Mouse (Mus musculus) lung, embryonic 16.5 days (tissue): Measurements from ENCODE around the gene Wdr18. TPM values are rescaled to one million over a fixed set of nuclear protein-coding genes. Genes with fewer than 3 reads are reported as not detected.

Experiments used
- ATAC-seq: fragments of 200-750 bp; cut with Nextera tagmentation; 2 replicates; pipeline ENCODE4 v1.8.0; 2017; ENCODE audit warnings: low read depth, mild to moderate bottlenecking, moderate library complexity
- H3K27ac ChIP-seq: fragments of 300-500 bp; sonication (generic); 2 replicates; pipeline ENCODE4 v1.5.1; 2014; ENCODE audit warnings: mild to moderate bottlenecking, control low read depth, low read length
- H3K27me3 ChIP-seq: fragments of 300-500 bp; sonication (generic); 2 replicates; pipeline ENCODE4 v1.6.1; 2014; ENCODE audit warnings: low read depth, low read length, mixed read lengths; ENCODE audit not compliant: control insufficient read depth, insufficient read depth
- H3K36me3 ChIP-seq: fragments of 300-500 bp; sonication (generic); 2 replicates; pipeline ENCODE4 v1.6.1; 2014; ENCODE audit warnings: low read length; ENCODE audit not compliant: control insufficient read depth, insufficient read depth
- H3K4me1 ChIP-seq: fragments of 300-500 bp; sonication (generic); replicated peaks from 2 replicates; pipeline ENCODE4 v1.6.1; 2014; ENCODE audit warnings: low read length, mixed read lengths; ENCODE audit not compliant: control insufficient read depth, insufficient read depth
- H3K4me2 ChIP-seq: fragments of 300-500 bp; sonication (generic); 2 replicates; pipeline ENCODE4 v1.6.1; 2014; ENCODE audit warnings: low read depth, low read length, control low read depth
- H3K4me3 ChIP-seq: fragments of 300-500 bp; sonication (generic); 2 replicates; pipeline ENCODE4 v1.5.1; 2014; ENCODE audit warnings: mild to moderate bottlenecking, low read length, control low read depth
- H3K9ac ChIP-seq: fragments of 300-500 bp; sonication (generic); 2 replicates; pipeline ENCODE4 v1.6.1; 2014; ENCODE audit warnings: low read length, control low read depth
- H3K9me3 ChIP-seq: fragments of 300-500 bp; sonication (generic); 2 replicates; pipeline ENCODE4 v1.6.1; 2016; ENCODE audit warnings: low read length; ENCODE audit not compliant: control insufficient read depth
- WGBS: fragments of 180-500 bp; shearing (Covaris S2); extraction: QIAGEN DNeasy Blood & Tissue Kit; methylation state at CpG from one replicate; pipeline ENCODE4 v1.1.7; 2014; 5-methylcytosine and 5-hydroxymethylcytosine counted together
- polyA plus RNA-seq: library from polyadenylated mRNA; unstranded; fragments of >200 nt; fragmentation: Nextera tagmentation; extraction: Ambion mirVana; gene quantifications from 2 replicates; pipeline ENCODE4 v1.2.1, GENCODE M21; 2015

Wdr18 gene
- polyA plus RNA-seq, 1 experiment from 2014 or later, result 83.0 TPM

DNA sequence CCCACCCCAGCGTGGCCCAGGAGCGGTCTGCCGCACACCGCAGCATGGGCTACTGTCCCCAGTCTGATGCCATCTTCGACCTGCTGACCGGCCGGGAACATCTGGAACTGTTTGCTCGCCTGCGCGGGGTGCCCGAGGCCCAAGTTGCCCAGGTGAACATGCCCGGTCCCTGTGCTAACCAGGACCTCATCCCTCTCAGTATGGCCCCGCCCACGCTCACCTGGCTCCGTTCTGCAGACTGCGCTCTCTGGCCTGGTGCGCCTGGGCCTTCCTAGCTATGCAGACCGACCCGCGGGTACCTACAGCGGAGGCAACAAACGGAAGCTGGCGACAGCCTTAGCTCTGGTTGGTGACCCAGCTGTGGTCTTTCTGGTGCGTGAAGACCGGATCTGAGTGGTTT, 53.7 kb downstream of the Wdr18 start:
- no peak overlapping the region for H3K4me3 ChIP-seq
- peaks cover 30% of the 10 kb centered on the region for H3K4me1 ChIP-seq
- no peak overlapping the region for H3K27ac ChIP-seq
- no peak overlapping the region for H3K9ac ChIP-seq
- ATAC-seq, result no peak
- H3K9me3 ChIP-seq, result peaks cover 6% of the 10 kb centered on the region; the same call in 1 of the 2 replicates
- WGBS, result 37% methylated on average over 25 of the region's 25 CpGs
- H3K27me3 ChIP-seq, result peaks cover 23% of the 10 kb centered on the region
- peaks cover 14% of the 10 kb centered on the region for H3K36me3 ChIP-seq
- no peak overlapping the region for H3K4me2 ChIP-seq

GRCm38 (mm10) chr10:80014484-80015290, 54.7 kb downstream of the Wdr18 start:
- peaks cover 39% of the 10 kb centered on the region for H3K4me1 ChIP-seq
- peaks cover 10% of the 10 kb centered on the region; the same call in 1 of the 2 replicates for H3K36me3 ChIP-seq
- peak; percentile 18; the same call in 1 of the 2 replicates for ATAC-seq
- no peak overlapping the region for H3K4me3 ChIP-seq
- 25% methylated on average over 28 of the region's 28 CpGs for WGBS
- H3K27me3 ChIP-seq, result peaks cover 23% of the 10 kb centered on the region
- H3K27ac ChIP-seq, result 0 out of 2 replicates have a peak overlapping the region, but pooled peaks have one; percentile 12
- peaks cover 6% of the 10 kb centered on the region; the same call in 1 of the 2 replicates for H3K9me3 ChIP-seq
- H3K4me2 ChIP-seq, result peak overlapping the region; percentile 29; the same call in 1 of the 2 replicates
- no peak overlapping the region; the same call in 1 of the 2 replicates for H3K9ac ChIP-seq

GRCm38 (mm10) chr10:80015583-80015982, 55.6 kb downstream of the Wdr18 start:
- Histone ChIP-seq H3K4me3 (0 out of 2 replicates have a peak overlapping the region, but pooled peaks have one; percentile 4), H3K9me3 (no peaks in the 10 kb centered on the region; the same call in 1 of the 2 replicates), H3K9ac (peak overlapping the region; percentile 57), H3K4me1 (peaks cover 41% of the 10 kb centered on the region), H3K4me2 (0 out of 2 replicates have a peak overlapping the region, but pooled peaks have one; percentile 12), H3K36me3 (peaks cover 3% of the 10 kb centered on the region; the same call in 1 of the 2 replicates), H3K27ac (peak overlapping the region; percentile 41; the same call in 1 of the 2 replicates), H3K27me3 (peaks cover 23% of the 10 kb centered on the region)
- WGBS, result 49% methylated on average over 10 of the region's 10 CpGs
- ATAC-seq, result no peak

GRCm38 (mm10) chr10:80016511-80016910, 56.6 kb downstream of the Wdr18 start, which contains the start of gene Arhgap45:
Arhgap45 (plus strand) TSS chr10:80016653.
- Histone ChIP-seq H3K9me3 (no peaks in the 10 kb centered on the region), H3K27me3 (peaks cover 23% of the 10 kb centered on the region), H3K4me1 (peaks cover 46% of the 10 kb centered on the region), H3K4me2 (0 out of 2 replicates have a peak within 1 kb of the TSS, but pooled peaks have one; percentile 12), H3K4me3 (peak within 1 kb of the TSS; percentile 15), H3K36me3 (no peaks in the 10 kb centered on the region), H3K27ac (peak within 1 kb of the TSS; percentile 41; the same call in 1 of the 2 replicates), H3K9ac (peak within 1 kb of the TSS; percentile 57)
- 67% methylated on average over 11 of the region's 11 CpGs for WGBS
- ATAC-seq, result no peak

- Histone ChIP-seq H3K4me2 (no peak overlapping the region), H3K27ac (no peak overlapping the region), H3K4me3 (peak overlapping the region; percentile 15), H3K4me1 (peaks cover 46% of the 10 kb centered on the region), H3K27me3 (peaks cover 23% of the 10 kb centered on the region), H3K36me3 (no peaks in the 10 kb centered on the region), H3K9ac (no peak overlapping the region), H3K9me3 (no peaks in the 10 kb centered on the region)
- ATAC-seq, result no peak
- WGBS, result 83% methylated on average over 10 of the region's 10 CpGs
Observed at GRCm38 (mm10) chr10:80016931-80017330, 57.0 kb downstream of the Wdr18 start.

DNA sequence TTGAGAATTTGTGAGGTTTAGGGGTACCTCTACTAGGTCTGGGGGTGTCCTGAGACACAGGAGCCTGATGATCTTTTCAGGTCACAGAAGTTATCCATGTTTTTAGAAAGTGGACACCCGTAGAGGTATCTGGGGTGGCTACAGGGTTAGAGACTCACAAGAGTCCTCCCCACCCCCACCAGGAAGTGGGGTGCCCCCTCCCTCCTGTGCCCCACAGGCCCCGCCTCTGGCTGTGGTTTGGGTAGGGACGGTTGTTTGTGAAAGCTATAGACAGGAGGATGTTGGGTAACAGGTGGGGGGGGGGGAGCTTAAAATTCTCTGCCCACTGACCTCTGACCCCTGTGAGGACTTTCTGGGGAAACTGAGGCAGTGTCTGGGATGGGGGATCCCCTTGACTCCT, 57.4 kb downstream of the Wdr18 start:
- no peak overlapping the region for H3K4me2 ChIP-seq
- H3K9ac ChIP-seq, result no peak overlapping the region
- H3K4me3 ChIP-seq, result 0 out of 2 replicates have a peak overlapping the region, but pooled peaks have one; percentile 15
- peaks cover 23% of the 10 kb centered on the region for H3K27me3 ChIP-seq
- no peaks in the 10 kb centered on the region for H3K36me3 ChIP-seq
- 64% methylated on average over 3 of the region's 3 CpGs for WGBS
- peaks cover 46% of the 10 kb centered on the region for H3K4me1 ChIP-seq
- ATAC-seq, result no peak
- no peaks in the 10 kb centered on the region for H3K9me3 ChIP-seq
- H3K27ac ChIP-seq, result no peak overlapping the region

DNA sequence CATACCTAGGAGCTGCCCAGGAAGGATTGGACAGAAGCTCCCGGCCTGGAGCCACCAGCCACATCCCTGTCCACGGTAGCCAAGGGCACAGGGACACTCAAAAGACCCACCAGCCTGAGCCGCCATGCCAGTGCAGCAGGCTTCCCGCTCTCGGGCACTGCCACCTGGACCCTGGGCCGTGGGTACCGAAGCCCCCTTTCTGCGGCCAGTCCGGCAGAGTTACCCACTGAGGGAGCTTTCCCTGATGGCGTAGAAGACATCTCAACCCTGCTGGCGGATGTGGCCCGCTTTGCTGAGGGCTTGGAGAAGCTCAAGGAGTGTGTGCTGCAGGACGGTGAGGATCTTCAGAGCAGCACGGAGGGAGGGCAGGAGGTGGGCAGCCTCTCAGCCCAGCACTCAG, 57.8 kb downstream of the Wdr18 start:
- no peak overlapping the region for H3K9ac ChIP-seq
- no peaks in the 10 kb centered on the region for H3K9me3 ChIP-seq
- H3K36me3 ChIP-seq, result no peaks in the 10 kb centered on the region
- H3K4me1 ChIP-seq, result peaks cover 46% of the 10 kb centered on the region
- 81% methylated on average over 14 of the region's 14 CpGs for WGBS
- peaks cover 23% of the 10 kb centered on the region for H3K27me3 ChIP-seq
- no peak overlapping the region for H3K4me3 ChIP-seq
- no peak overlapping the region for H3K4me2 ChIP-seq
- ATAC-seq, result no peak
- H3K27ac ChIP-seq, result no peak overlapping the region

DNA sequence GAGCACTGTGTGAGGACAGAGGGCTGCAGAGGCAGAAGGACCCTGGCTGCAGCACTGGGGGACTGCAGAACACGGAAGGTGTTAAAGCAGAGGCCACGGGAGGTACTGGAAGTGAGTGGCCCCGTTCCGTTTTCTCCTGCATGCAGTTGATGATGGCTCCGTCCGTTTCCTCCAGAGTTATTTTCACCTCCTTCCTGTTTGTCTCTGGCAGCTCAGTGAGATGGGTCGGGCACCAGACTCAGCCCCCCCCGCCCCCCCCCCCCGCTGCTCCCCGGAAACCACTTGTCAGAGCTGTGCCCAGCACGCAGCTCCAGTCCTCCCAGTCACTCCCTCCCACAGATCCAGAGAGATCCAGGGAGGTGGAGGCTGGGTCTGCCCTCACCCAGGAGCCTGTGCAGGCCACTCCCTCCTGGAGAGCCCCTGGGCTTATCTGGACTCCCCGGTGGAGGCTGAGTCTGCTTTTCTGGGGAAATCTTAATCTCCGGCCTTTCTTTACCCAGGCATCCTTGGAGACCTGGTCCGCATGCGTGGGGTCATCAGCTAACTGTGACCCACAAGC, 58.9 kb downstream of the Wdr18 start:
- 4% methylated on average over 11 of the region's 15 CpGs for WGBS
- H3K27ac ChIP-seq, result peak overlapping the region; percentile 91
- H3K4me2 ChIP-seq, result peak overlapping the region; percentile 53
- H3K9me3 ChIP-seq, result no peaks in the 10 kb centered on the region
- peaks cover 14% of the 10 kb centered on the region for H3K27me3 ChIP-seq
- H3K9ac ChIP-seq, result peak overlapping the region; percentile 43
- H3K36me3 ChIP-seq, result no peaks in the 10 kb centered on the region
- ATAC-seq, result peak; percentile 76
- H3K4me3 ChIP-seq, result peak overlapping the region; percentile 20
- peaks cover 44% of the 10 kb centered on the region for H3K4me1 ChIP-seq
